Mouse (Mus musculus) liver, embryonic 16.5 days (tissue): Measurements from ENCODE around the gene Fam169b. TPM values are rescaled to one million over a fixed set of nuclear protein-coding genes. Genes with fewer than 3 reads are reported as not detected.

ENCODE experiments used
- ATAC-seq: fragments of 200-750 bp; cut with Nextera tagmentation; 2 replicates; pipeline ENCODE4 v1.8.0; 2017; ENCODE audit warnings: low read depth, mild to moderate bottlenecking, moderate number of reproducible peaks, moderate library complexity
- H3K27ac ChIP-seq: fragments of 300-500 bp; sonication (generic); 2 replicates; pipeline ENCODE4 v1.5.1; 2014; ENCODE audit warnings: mild to moderate bottlenecking, low read length
- H3K27me3 ChIP-seq: fragments of 300-500 bp; sonication (generic); 2 replicates; pipeline ENCODE4 v1.6.1; 2014; ENCODE audit warnings: low read depth, low read length, mixed read lengths; ENCODE audit not compliant: control insufficient read depth, insufficient read depth
- H3K36me3 ChIP-seq: fragments of 300-500 bp; sonication (generic); 2 replicates; pipeline ENCODE4 v1.6.1; 2014; ENCODE audit warnings: mild to moderate bottlenecking; ENCODE audit not compliant: control insufficient read depth, insufficient read depth
- H3K4me1 ChIP-seq: fragments of 300-500 bp; sonication (generic); 2 replicates; pipeline ENCODE4 v1.6.1; 2014; ENCODE audit warnings: low read depth, low read length, mixed read lengths; ENCODE audit not compliant: control insufficient read depth
- H3K4me2 ChIP-seq: fragments of 300-500 bp; sonication (generic); 2 replicates; pipeline ENCODE4 v1.6.1; 2014; ENCODE audit warnings: low read depth, low read length, mixed read lengths
- H3K4me3 ChIP-seq: fragments of 300-500 bp; sonication (generic); 2 replicates; pipeline ENCODE4 v1.5.1; 2014; ENCODE audit warnings: low read depth, mild to moderate bottlenecking, low read length
- H3K9ac ChIP-seq: fragments of 300-500 bp; sonication (generic); 2 replicates; pipeline ENCODE4 v1.6.1; 2014; ENCODE audit warnings: low read depth, low read length
- H3K9me3 ChIP-seq: fragments of 300-500 bp; sonication (generic); replicated peaks from 2 replicates; pipeline ENCODE4 v1.6.1; 2016; ENCODE audit warnings: low read length; ENCODE audit not compliant: control insufficient read depth
- WGBS: fragments of 180-500 bp; shearing (Covaris S2); extraction: QIAGEN DNeasy Blood & Tissue Kit; methylation state at CpG from one replicate; pipeline ENCODE4 v1.1.7; 2014; ENCODE audit not compliant: insufficient replicate concordance; 5-methylcytosine and 5-hydroxymethylcytosine counted together
- polyA plus RNA-seq: library from polyadenylated mRNA; unstranded; fragments of >200 nt; fragmentation: Nextera tagmentation; extraction: Ambion mirVana; gene quantifications from 2 replicates; pipeline ENCODE4 v1.2.1, GENCODE M21; 2015

Fam169b gene
- polyA plus RNA-seq, 1 experiment from 2014 or later, result 0.54 TPM

GRCm38 (mm10) chr7:68259523-68260081 lies 14.0 kb upstream of the Fam169b start:
- ATAC-seq, result no peak
- Histone ChIP-seq H3K9me3 (no peaks in the 10 kb centered on the region), H3K4me1 (peaks cover 3% of the 10 kb centered on the region; the same call in 1 of the 2 replicates), H3K36me3 (no peaks in the 10 kb centered on the region), H3K27me3 (peaks cover 11% of the 10 kb centered on the region), H3K4me3 (no peak overlapping the region), H3K4me2 (no peak overlapping the region), H3K9ac (no peak overlapping the region), H3K27ac (no peak overlapping the region)
- 49% methylated on average over 6 of the region's 6 CpGs for WGBS

DNA sequence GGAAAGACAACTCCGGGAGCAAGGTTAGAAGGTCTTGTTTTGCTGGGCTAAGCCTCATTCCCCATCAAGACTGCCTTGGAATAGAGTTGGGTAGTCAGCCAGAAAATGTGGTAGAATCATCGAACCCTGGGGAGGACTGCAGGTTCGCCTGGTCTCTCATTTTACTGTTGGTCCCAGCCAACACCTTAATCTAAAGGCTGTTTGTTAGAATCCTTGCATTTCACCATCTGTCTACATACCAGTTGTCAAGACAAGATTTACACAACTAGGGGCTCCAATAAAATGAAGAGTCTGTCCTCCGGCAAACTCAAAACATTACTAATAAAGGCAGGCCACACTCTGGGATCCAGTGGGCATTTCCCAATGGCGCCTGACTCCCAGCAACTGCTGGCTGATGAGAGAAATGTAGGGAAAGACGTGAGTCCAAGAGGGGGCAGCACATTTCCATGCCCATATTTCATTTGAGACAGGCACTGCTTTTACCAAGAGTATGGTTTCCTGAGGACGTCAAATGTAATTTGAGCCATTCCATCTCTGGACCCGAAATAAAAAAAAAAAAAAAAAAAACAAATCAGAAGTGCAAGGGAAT lies 10.9 kb upstream of the Fam169b start:
- Histone ChIP-seq H3K9ac (no peak overlapping the region), H3K27ac (no peak overlapping the region), H3K4me1 (peaks cover 3% of the 10 kb centered on the region; the same call in 1 of the 2 replicates), H3K4me3 (no peak overlapping the region), H3K4me2 (no peak overlapping the region), H3K9me3 (no peaks in the 10 kb centered on the region), H3K27me3 (peaks cover 19% of the 10 kb centered on the region), H3K36me3 (no peaks in the 10 kb centered on the region)
- no peak for ATAC-seq
- WGBS, result 52% methylated on average over 8 of the region's 8 CpGs

GRCm38 (mm10) chr7:68263346-68264027 lies 10.2 kb upstream of the Fam169b start:
- H3K36me3 ChIP-seq, result no peaks in the 10 kb centered on the region
- 54% methylated on average over 8 of the region's 8 CpGs for WGBS
- H3K27me3 ChIP-seq, result peaks cover 19% of the 10 kb centered on the region
- no peak overlapping the region for H3K9ac ChIP-seq
- peak overlapping the region; percentile 44 for H3K4me2 ChIP-seq
- H3K9me3 ChIP-seq, result no peaks in the 10 kb centered on the region
- ATAC-seq, result no peak
- no peak overlapping the region for H3K27ac ChIP-seq
- peaks cover 3% of the 10 kb centered on the region; the same call in 1 of the 2 replicates for H3K4me1 ChIP-seq
- peak overlapping the region; percentile 16; the same call in 1 of the 2 replicates for H3K4me3 ChIP-seq

DNA sequence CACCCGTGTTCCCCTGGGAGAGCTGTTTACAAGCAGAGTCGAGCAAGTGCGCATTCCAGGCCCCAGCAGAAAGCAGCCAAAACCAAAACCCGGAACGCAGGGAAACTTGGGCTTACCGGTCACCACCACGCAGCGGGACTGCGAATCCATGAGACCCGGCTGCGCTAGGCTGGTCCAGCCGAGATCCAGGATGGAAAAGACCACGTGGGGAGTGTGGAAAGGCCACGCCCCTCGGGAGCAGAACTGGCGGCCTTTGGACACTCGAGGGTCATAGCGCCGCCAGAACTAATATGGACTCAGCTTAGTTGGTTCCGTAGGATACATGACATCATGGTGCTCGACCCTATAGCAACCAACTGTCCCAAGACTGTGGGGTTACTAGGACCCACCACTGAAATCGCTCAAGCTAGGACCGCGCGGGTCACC lies 9.6 kb upstream of the Fam169b start, which contains the start of gene Pgpep1l:
Gene Pgpep1l (minus strand): TSS at position 206 of the 426 bp plus-strand sequence.
- Histone ChIP-seq H3K36me3 (no peaks in the 10 kb centered on the region), H3K9ac (no peak within 1 kb of the TSS), H3K9me3 (no peaks in the 10 kb centered on the region), H3K4me3 (peak within 1 kb of the TSS; percentile 16; the same call in 1 of the 2 replicates), H3K27me3 (peaks cover 19% of the 10 kb centered on the region), H3K27ac (no peak within 1 kb of the TSS), H3K4me2 (peak within 1 kb of the TSS; percentile 44), H3K4me1 (peaks cover 3% of the 10 kb centered on the region; the same call in 1 of the 2 replicates)
- ATAC-seq, result 0 out of 2 replicates have a peak, but pooled peaks have one; percentile 24
- 13% methylated on average over 25 of the region's 25 CpGs for whole genome bisulfite sequencing

DNA sequence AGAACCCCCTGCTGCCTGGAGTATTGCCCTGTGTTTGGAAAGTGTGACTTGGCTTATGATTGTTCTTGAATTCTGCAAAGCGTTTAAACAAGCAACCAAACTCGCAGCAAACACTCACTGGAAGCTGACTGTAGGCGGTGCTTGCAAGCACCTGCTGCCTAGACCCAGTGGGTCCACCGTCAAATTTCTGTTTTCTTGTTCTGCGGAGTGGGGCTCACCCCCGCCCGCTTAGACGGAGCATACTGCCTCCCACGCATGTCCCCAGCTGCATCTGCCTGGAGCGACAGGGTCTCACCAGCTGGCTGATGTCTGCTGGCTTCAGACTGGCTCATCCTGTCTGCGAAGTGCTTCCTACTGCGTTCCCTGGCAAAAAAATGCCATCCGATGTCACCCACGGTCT lies 9.1 kb upstream of the Fam169b start:
- Histone ChIP-seq H3K9ac (no peak overlapping the region), H3K36me3 (no peaks in the 10 kb centered on the region), H3K4me3 (peak overlapping the region; percentile 16; the same call in 1 of the 2 replicates), H3K4me2 (peak overlapping the region; percentile 44), H3K4me1 (peaks cover 3% of the 10 kb centered on the region; the same call in 1 of the 2 replicates), H3K9me3 (no peaks in the 10 kb centered on the region), H3K27ac (no peak overlapping the region), H3K27me3 (peaks cover 19% of the 10 kb centered on the region)
- no peak for ATAC-seq
- WGBS, result 14% methylated on average over 14 of the region's 14 CpGs

DNA sequence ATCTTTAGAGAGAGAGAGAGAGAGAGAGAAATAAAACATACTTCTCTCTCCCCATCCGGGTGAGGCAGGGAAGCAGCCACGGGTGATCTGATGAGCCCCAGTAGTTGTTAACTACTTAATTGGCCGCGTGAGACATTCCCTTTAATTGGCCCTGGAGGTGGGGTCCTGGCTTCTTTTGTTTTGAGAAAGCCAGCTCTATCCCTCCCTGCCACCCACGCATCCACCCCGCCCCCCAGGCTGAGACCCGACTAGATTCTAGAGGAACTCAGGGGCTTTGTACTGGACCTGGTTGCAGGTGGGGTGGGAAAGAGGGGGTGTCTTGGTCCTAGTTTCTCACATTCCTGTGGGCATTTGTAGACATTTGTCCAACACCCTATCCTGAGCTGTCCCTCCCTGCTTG lies 8.2 kb upstream of the Fam169b start:
- no peak for ATAC-seq
- Histone ChIP-seq H3K4me3 (no peak overlapping the region), H3K27ac (no peak overlapping the region), H3K36me3 (no peaks in the 10 kb centered on the region), H3K4me1 (peaks cover 3% of the 10 kb centered on the region; the same call in 1 of the 2 replicates), H3K9me3 (no peaks in the 10 kb centered on the region), H3K4me2 (no peak overlapping the region), H3K9ac (no peak overlapping the region), H3K27me3 (peaks cover 19% of the 10 kb centered on the region)
- WGBS, result 42% methylated on average over 7 of the region's 7 CpGs

- ATAC-seq, result no peak
- peaks cover 19% of the 10 kb centered on the region for H3K27me3 ChIP-seq
- no peaks in the 10 kb centered on the region for H3K36me3 ChIP-seq
- no peak overlapping the region for H3K9ac ChIP-seq
- H3K27ac ChIP-seq, result no peak overlapping the region
- H3K4me2 ChIP-seq, result no peak overlapping the region
- H3K4me3 ChIP-seq, result no peak overlapping the region
- H3K4me1 ChIP-seq, result peaks cover 3% of the 10 kb centered on the region; the same call in 1 of the 2 replicates
- no peaks in the 10 kb centered on the region for H3K9me3 ChIP-seq
- WGBS, result 29% methylated on average over 6 of the region's 6 CpGs
These were observed 6.9 kb upstream of the Fam169b start for GRCm38 (mm10) chr7:68266691-68267090.

GRCm38 (mm10) chr7:68270551-68270950 lies 3.1 kb upstream of the Fam169b start:
- no peaks in the 10 kb centered on the region; the same call in none of the 2 replicates for H3K4me1 ChIP-seq
- peaks cover 3% of the 10 kb centered on the region for H3K27me3 ChIP-seq
- no peak overlapping the region for H3K9ac ChIP-seq
- H3K9me3 ChIP-seq, result no peaks in the 10 kb centered on the region
- no peak overlapping the region for H3K4me3 ChIP-seq
- no peaks in the 10 kb centered on the region for H3K36me3 ChIP-seq
- 59% methylated on average over 4 of the region's 4 CpGs for WGBS
- no peak for ATAC-seq
- no peak overlapping the region for H3K27ac ChIP-seq
- H3K4me2 ChIP-seq, result no peak overlapping the region

GRCm38 (mm10) chr7:68271816-68272215 lies 1.8 kb upstream of the Fam169b start:
- no peak overlapping the region for H3K9ac ChIP-seq
- no peaks in the 10 kb centered on the region for H3K9me3 ChIP-seq
- no peaks in the 10 kb centered on the region for H3K27me3 ChIP-seq
- WGBS, result 67% methylated on average over 6 of the region's 6 CpGs
- peaks cover 3% of the 10 kb centered on the region for H3K4me1 ChIP-seq
- H3K4me2 ChIP-seq, result no peak overlapping the region
- no peak overlapping the region for H3K27ac ChIP-seq
- H3K36me3 ChIP-seq, result no peaks in the 10 kb centered on the region
- H3K4me3 ChIP-seq, result no peak overlapping the region
- no peak for ATAC-seq
